Mouse (Mus musculus) urinary bladder, postnatal 14 days (tissue): Measurements from ENCODE around the gene Gjb3.
A peak's percentile ranks its signal among the peaks of the same experiment; 100 is the strongest.

ENCODE experiments used
- DNase-seq: peaks from one replicate; pipeline ENCODE4 v3.0.0; 2021; ENCODE audit warnings: low spot score

The Gjb3 gene

GRCm38 (mm10) chr4:127330181-127331100, at the start of gene Gjb3:
Gjb3 (minus strand) TSS chr4:127330844.
- peak; percentile 56 for DNase-seq

GRCm38 (mm10) chr4:127377344-127377743, 46.7 kb upstream of the Gjb3 start:
- DNase-seq = no peak

- DNase-seq = no peak
Observed at GRCm38 (mm10) chr4:127375541-127376177, 45.0 kb upstream of the Gjb3 start.

- no peak for DNase-seq
Observed at GRCm38 (mm10) chr4:127374645-127375044, 44.0 kb upstream of the Gjb3 start.

GRCm38 (mm10) chr4:127373491-127373890, 42.8 kb upstream of the Gjb3 start:
- no peak for DNase-seq

- peak; percentile 42 for DNase-seq
Observed at GRCm38 (mm10) chr4:127371546-127371945, 40.9 kb upstream of the Gjb3 start.

GRCm38 (mm10) chr4:127370447-127370846, 39.8 kb upstream of the Gjb3 start:
- DNase-seq = no peak

GRCm38 (mm10) chr4:127368379-127368973, 37.8 kb upstream of the Gjb3 start:
- DNase-seq = peak; percentile 69

- DNase-seq = no peak
Observed at GRCm38 (mm10) chr4:127365834-127366233, 35.2 kb upstream of the Gjb3 start.

- no peak for DNase-seq
Observed at GRCm38 (mm10) chr4:127365433-127365832, 34.8 kb upstream of the Gjb3 start.

GRCm38 (mm10) chr4:127364431-127364830, 33.8 kb upstream of the Gjb3 start:
- DNase-seq = no peak

- peak; percentile 20 for DNase-seq
Observed at GRCm38 (mm10) chr4:127363331-127363730, 32.7 kb upstream of the Gjb3 start.

GRCm38 (mm10) chr4:127362520-127362919, 31.9 kb upstream of the Gjb3 start:
- no peak for DNase-seq

- DNase-seq = peak; percentile 49
Observed at GRCm38 (mm10) chr4:127358018-127358417, 27.4 kb upstream of the Gjb3 start, which contains the start of gene Gjb5. Gjb5 (minus strand) TSS chr4:127358181.

- peak; percentile 35 for DNase-seq
Observed at GRCm38 (mm10) chr4:127354506-127355485, 24.2 kb upstream of the Gjb3 start.

- DNase-seq = peak; percentile 18
Observed at GRCm38 (mm10) chr4:127353951-127354438, 23.4 kb upstream of the Gjb3 start, which contains the start of gene Gjb4. Gjb4 (minus strand) TSS chr4:127354081.

GRCm38 (mm10) chr4:127352594-127352993, 21.9 kb upstream of the Gjb3 start:
- DNase-seq = no peak

- DNase-seq = peak; percentile 63
Observed at GRCm38 (mm10) chr4:127349560-127350300, 19.1 kb upstream of the Gjb3 start.

- DNase-seq = no peak
Observed at GRCm38 (mm10) chr4:127345000-127345399, 14.4 kb upstream of the Gjb3 start.

GRCm38 (mm10) chr4:127341372-127341771, 10.7 kb upstream of the Gjb3 start:
- DNase-seq = peak; percentile 53
